Mouse (Mus musculus) heart, postnatal 25 days (tissue): ENCODE results near the gene Stt3b. TPM values are rescaled to one million over a fixed set of nuclear protein-coding genes. Genes with fewer than 3 reads are reported as not detected.

ENCODE experiments used
- DNase-seq: peaks from one replicate; pipeline ENCODE4 v3.0.0; 2022; ENCODE audit warnings: low spot score
- intact Hi-C: fragments of 180-260 bp; cut with DNase I; formaldehyde crosslinking; loops from one replicate; pipeline ENCODE4 v1.15.1; 2025
- total RNA-seq, 2 experiments: library from RNA; stranded (reverse); gene quantifications; 2 replicates each; pipeline ENCODE4 v1.2.3; 2021

The Stt3b gene
- total RNA-seq, 2 experiments from 2014 or later: 56.0 to 58.2 TPM

- DNase-seq: no peak
- intact Hi-C loops: no loop called here
Measured at GRCm38 (mm10) chr9:115320156-115320555, 9.9 kb upstream of the Stt3b start.

DNA sequence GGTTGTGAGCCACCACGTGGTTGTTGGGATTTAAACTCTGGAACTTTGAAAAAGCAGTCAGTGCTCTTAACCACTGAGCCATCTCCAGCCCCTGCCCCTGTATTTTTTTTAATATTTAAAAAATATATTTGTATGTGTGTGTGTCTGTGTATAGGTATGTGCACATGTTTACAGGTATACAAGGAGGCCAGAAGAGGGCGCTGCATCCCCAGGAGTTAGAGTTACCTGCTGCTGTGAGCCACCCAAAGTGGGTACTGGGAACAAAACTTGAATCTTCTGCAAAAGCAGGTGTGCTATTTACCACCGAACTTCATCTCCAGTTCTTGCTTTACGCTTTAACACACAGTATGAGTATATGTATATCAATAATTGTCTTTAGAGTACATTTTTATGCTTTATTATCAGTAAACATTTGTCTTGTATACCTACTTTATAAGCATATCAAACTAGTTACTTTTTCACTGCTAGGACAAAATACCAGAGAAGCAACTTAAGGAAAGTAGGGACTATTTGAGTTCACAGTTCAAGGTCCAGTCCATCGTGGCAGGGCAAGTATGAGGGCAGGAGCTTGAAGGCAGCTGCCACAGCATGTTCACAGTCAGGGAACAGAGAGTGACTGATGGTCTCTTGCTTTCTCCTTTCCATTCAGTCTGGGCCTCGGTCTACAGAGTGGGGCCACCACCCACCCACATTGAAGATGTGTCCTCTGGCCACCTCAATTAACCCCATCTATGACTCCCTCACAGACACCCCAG lies 8.6 kb upstream of the Stt3b start:
- no peak for DNase-seq
- intact Hi-C loops: no loop called here

DNA sequence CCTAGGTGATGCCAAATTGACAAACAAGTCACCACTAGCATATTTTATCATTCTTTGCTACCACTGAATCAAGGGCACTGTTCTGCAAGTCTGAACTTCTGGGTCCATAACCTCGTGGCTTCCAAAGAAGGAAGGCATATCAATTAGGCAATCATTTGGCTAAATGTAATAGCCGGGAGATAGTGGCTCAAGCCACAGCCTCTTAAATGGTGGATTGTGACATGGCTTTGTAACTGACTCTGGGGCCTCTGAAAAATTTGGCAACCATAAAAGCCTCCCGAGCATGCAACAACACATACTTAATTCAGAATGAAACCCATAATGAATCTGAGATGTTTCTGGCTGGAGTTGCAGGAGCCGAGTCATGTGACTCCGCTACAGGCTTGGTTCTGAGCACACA lies 6.8 kb upstream of the Stt3b start:
- intact Hi-C loops: no loop called here
- no peak for DNase-seq

- no peak for DNase-seq
- intact Hi-C loops: no loop called here
Measured at GRCm38 (mm10) chr9:115314556-115314955, 4.3 kb upstream of the Stt3b start.

DNA sequence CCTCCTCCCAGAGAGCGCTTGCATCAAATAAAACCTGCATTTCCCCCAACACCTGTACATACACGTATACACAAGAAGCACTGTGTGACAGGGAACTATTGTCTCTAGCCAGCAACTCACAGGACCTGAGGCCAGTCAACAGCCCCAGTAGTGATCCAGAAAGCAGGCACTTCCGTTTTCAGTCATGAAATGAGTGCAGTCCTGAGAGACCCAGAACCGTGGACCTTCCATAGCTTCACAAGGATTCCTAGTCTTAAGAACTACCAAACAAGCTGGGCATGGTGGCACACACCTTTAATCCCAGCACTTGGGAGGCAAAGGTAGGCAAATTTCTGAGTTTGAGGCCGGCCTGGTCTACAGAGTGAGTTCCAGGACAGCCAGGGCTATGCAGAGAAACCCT lies 3.6 kb upstream of the Stt3b start:
- intact Hi-C loops: no loop called here
- no peak for DNase-seq

GRCm38 (mm10) chr9:115311223-115311520 lies 951 bp upstream of the Stt3b start:
- no peak for DNase-seq
- intact Hi-C loops: no loop called here

DNA sequence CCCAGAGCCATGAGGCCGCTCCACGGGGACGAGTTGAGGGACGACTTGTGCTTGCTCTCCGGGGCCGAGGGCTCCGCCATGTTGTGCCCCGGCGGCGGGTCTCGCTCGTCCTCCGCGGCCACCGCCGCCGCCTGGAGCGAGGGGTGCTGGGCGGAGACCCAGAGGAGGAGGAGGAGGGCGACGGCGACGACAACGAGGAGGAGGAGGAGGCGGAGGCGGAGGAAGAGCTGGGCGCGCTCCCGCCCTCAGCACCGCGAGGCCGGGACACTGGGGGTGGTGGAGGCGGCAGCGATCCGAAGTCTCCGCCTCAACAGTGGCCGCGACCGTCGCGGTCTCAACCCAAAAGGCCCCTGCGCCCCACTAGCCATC lies 260 bp downstream of the Stt3b start:
- intact Hi-C loops: no loop called here
- DNase-seq: no peak

DNA sequence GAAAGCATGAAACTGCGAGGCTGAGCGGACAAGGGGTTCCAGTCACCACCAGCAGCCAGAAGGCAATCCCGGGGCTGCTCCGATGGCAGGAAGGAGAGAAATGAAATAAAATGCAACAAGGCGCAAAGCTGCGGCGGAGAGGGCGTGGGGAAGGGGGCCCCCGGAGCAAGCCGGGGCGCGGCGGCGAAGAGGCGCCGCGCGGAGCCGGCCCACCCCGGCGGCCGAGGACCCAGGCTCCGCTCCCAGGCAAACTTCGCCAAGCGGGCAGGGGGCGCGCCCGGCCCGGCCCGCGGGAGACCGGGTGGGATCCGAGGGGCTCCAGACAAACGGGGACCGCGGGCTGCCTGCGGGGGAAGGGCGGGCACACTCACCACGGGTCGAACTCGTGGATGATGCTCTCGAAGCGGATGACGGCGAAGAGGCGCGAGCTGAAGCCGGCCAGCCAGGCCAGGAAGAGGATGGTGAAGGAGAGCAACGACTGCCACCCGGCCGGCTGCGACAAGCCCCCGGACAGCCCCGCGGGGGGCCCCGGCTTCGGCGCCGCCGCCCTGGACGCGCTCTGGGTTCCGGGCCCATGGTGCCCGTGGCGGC lies 745 bp downstream of the Stt3b start:
- intact Hi-C loops: no loop called here
- DNase-seq: no peak

DNA sequence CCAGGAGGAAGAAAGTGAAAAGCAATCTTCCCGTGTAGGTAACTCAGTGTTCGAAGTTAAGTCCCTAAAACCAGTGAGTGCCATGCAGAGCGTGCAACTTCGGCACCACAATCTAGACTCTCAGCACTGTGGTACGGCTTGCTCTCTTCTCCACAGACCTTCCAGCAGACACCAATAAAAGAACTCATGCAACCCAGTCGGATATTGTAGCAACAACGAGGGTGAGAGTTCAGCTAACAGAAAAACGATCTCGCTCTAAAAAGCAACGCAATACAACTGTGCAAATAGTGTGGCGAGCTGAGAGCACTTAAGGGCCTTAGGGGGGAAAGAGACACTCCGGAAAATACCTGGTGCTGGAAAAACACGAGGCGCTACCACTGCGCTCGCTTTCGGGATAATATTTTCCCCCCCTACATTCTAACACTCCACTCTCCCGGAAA lies 1.3 kb downstream of the Stt3b start:
- intact Hi-C loops: no loop called here
- DNase-seq: no peak

GRCm38 (mm10) chr9:115308401-115308800 lies 1.8 kb downstream of the Stt3b start:
- intact Hi-C loops: no loop called here
- no peak for DNase-seq

GRCm38 (mm10) chr9:115306202-115306601 lies 4.0 kb downstream of the Stt3b start:
- intact Hi-C loops: no loop called here
- no peak for DNase-seq

GRCm38 (mm10) chr9:115304149-115304548 lies 6.1 kb downstream of the Stt3b start:
- intact Hi-C loops: no loop called here
- no peak for DNase-seq

DNA sequence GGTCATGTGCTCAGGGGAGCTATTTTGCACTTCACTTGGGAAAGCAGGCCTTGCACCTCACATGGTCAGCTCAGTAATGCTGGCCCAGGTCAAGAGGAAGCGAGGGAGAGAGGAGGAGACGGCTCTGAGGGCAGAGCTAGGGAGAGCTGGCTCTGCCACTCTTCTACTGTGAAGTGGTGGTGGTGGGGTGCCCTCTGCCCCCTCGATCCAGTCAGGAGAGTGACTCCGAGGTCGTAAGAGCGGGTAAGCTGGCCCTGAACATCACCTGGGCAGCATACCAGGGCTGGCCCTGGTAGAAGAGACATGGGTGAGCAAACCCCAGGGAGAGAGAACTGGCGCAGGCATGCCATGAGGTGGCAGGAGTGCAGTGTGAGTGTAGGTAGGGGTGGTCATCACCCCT lies 8.6 kb downstream of the Stt3b start:
- intact Hi-C loops: no loop called here

DNA sequence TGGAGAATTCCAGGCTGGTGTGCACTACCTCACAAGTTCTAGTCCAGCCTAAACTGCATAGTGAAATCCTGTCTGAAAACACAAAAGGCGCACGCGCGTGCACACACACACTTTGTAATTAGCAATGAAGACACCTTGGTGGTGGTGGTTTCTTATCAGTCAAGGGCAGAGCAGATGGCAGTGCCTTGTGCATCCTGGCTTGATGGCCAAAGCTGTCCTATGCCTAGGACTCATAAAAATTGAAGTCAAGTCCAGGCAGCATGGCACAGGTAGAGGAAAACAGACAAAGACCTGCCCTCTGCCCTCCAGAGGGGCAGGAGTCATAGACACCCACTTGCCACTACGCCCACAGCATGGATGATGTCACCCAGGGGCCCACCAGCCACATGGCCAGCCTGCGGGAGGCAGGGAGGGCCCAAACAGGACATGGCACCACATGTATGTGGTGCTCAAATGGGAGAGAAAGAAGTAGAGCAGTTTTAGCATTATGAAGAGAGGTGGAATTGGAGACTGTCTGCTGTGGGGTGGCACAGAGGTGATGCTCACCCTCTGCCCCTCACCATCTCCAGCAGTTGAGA lies 9.1 kb downstream of the Stt3b start:
- DNase-seq: no peak
- intact Hi-C loops: no loop called here

More for the DNA sequence above, 8.6 kb downstream of the Stt3b start:
- DNase-seq: no peak

- DNase-seq: no peak
- intact Hi-C loops: no loop called here
Measured at GRCm38 (mm10) chr9:115296738-115297137, 13.5 kb downstream of the Stt3b start.

GRCm38 (mm10) chr9:115293920-115294594 lies 16.2 kb downstream of the Stt3b start:
- intact Hi-C loops: no loop called here
- no peak for DNase-seq

GRCm38 (mm10) chr9:115287774-115288434 lies 22.3 kb downstream of the Stt3b start:
- intact Hi-C loops: loop anchor here (10.0 kb wide), 1 partner anchor 417 kb away; no protein-coding TSS in a partner anchor

DNA sequence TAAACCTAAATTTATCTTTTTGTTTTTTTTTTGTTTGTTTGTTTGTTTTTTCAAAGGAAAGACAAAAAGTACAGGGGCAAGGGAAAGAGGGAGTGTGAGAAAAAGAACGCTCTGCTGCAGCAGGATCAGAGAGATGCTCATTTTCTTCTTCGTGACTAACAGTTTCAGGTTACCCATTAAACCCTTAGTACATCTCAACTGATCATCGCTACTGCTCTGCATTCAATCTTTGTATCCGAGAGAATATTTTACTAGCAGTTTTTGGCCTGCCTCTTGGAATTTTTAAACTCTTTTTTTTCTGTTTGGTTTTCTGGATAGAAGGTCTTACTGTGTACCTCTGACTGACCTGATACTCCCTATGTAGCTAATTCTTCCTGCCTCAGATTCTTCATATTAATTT lies 25.8 kb downstream of the Stt3b start:
- intact Hi-C loops: loop anchor here (1.0 to 10.0 kb wide), 2 partner anchors 40 to 420 kb away; no protein-coding TSS in a partner anchor

More at GRCm38 (mm10) chr9:115287774-115288434, 22.3 kb downstream of the Stt3b start:
- DNase-seq: no peak

GRCm38 (mm10) chr9:115283403-115283802 lies 26.8 kb downstream of the Stt3b start:
- DNase-seq: no peak

More for the DNA sequence above, 25.8 kb downstream of the Stt3b start:
- DNase-seq: no peak

GRCm38 (mm10) chr9:115278641-115279040 lies 31.6 kb downstream of the Stt3b start:
- DNase-seq: no peak
- intact Hi-C loops: no loop called here

More at GRCm38 (mm10) chr9:115283403-115283802, 26.8 kb downstream of the Stt3b start:
- intact Hi-C loops: loop anchor here (10.0 kb wide), 1 partner anchor 421 kb away; no protein-coding TSS in a partner anchor
